Comparison of ENCODE assay signal across 8 mouse cellular contexts in the genomic region with DNA sequence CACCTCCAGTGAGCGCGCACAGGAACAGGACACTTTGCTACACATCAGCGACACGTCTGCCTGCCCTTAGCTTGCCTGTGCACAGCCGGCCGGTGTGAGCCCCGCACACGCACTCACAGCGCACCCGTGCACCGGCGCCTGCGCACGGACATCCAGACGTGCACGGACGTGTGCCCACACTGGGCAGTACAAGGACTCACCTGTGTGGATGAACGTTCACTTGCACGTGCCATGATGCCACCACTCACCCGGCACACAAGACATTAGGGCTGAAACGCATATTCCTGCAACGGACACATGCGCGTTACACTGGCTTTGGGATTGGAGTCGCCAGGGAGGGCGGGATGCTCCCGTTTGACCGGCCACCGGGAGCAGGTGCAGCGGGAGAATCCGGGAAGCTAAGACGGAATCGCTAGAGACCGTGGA. TPM values are rescaled to one million over a fixed set of nuclear protein-coding genes. Genes with fewer than 3 reads are reported as not detected.
DNase-seq lines count a peak whose midpoint lies in the region; ATAC-seq and TF ChIP-seq lines count a peak whose summit lies in the region.

No protein-coding gene starts in this region.

- H3K27me3 ChIP-seq in heart, adult 2 months (ENCODE audit: control insufficient read depth, insufficient read depth, low read length), result no peaks in the 10 kb centered on the region
- H3K27me3 ChIP-seq in CH12.LX (replicated peaks), result no peaks in the 10 kb centered on the region
- H3K27me3 ChIP-seq in embryonic facial prominence, embryonic 10.5 days (replicated peaks; ENCODE audit: low read depth, poor library complexity, severe bottlenecking), result peaks cover 41% of the 10 kb centered on the region
- H3K27me3 ChIP-seq in intestine, embryonic 16.5 days (replicated peaks; ENCODE audit: control insufficient read depth, insufficient read depth, low read length), result peaks cover 5% of the 10 kb centered on the region; the same call in 1 of the 2 replicates
- 0 out of 2 replicates have a peak, but pooled peaks cover 10% of the 10 kb centered on the region for H3K27me3 ChIP-seq in midbrain, postnatal 0 days (ENCODE audit: insufficient read depth, low read length)

- intact Hi-C loops in heart, adult 2 months (cut with DNase I), result loop anchor here (1.0 to 10.0 kb wide), 3 partner anchors 23 to 140 kb away; a partner anchor contains a TSS

- WGBS in heart, adult 2 months, result 1% methylated on average over 34 of the region's 34 CpGs
- under 1% methylated on average over 34 of the region's 34 CpGs for WGBS in embryonic facial prominence, embryonic 10.5 days
- WGBS in intestine, embryonic 16.5 days, result under 1% methylated on average over 34 of the region's 34 CpGs
- WGBS in midbrain, postnatal 0 days, result 1% methylated on average over 34 of the region's 34 CpGs

- TF ChIP-seq CTCF in heart, adult 2 months (IDR thresholded peaks at IDR 0.05), result no peak
- no peak for TF ChIP-seq CTCF in CH12.LX (conservative IDR thresholded peaks at IDR 0.05 in 1 of 2, IDR thresholded peaks at IDR 0.05 in 1 of 2; ENCODE audit: low read depth in 2 of 2, low read length in 2 of 2)
- no peak for TF ChIP-seq CTCF in midbrain, postnatal 0 days (IDR thresholded peaks at IDR 0.05)

- in situ Hi-C loops in CH12.LX (cut with MboI; ENCODE audit: low pct_ligation_motif_present, low pct_unique_long_range_greater_than_20kb, low sequenced_read_pairs), result no loop called here

- no peak for TF ChIP-seq RAD21 in CH12.LX (IDR thresholded peaks at IDR 0.05; ENCODE audit: low read depth, low read length)

- no peaks in the 10 kb centered on the region for H3K9me3 ChIP-seq in CH12.LX (replicated peaks; ENCODE audit: low read length)
- H3K9me3 ChIP-seq in embryonic facial prominence, embryonic 10.5 days, result no peaks in the 10 kb centered on the region
- no peaks in the 10 kb centered on the region for H3K9me3 ChIP-seq in intestine, embryonic 16.5 days (ENCODE audit: control insufficient read depth, low read length)
- no peaks in the 10 kb centered on the region for H3K9me3 ChIP-seq in midbrain, postnatal 0 days (ENCODE audit: low read length)

- TF ChIP-seq POLR2A in heart, adult 2 months (IDR thresholded peaks at IDR 0.05; ENCODE audit: insufficient read depth, low read depth, low read length), result no peak
- TF ChIP-seq POLR2A in CH12.LX (IDR thresholded peaks at IDR 0.05; ENCODE audit: low read depth, low read length), result no peak

- ATAC-seq in intestine, embryonic 16.5 days, result peak; percentile 52
- peak; percentile 48; the same call in 1 of the 2 replicates for ATAC-seq in midbrain, postnatal 0 days (ENCODE audit: low FRiP score)

- H3K4me2 ChIP-seq in CH12.LX (ENCODE audit: insufficient read depth, low read depth, poor library complexity, severe bottlenecking), result peak overlapping the region; percentile 1; the same call in 1 of the 2 replicates
- peak overlapping the region; percentile 98 for H3K4me2 ChIP-seq in intestine, embryonic 16.5 days (ENCODE audit: low read depth, low read length)
- H3K4me2 ChIP-seq in midbrain, postnatal 0 days (ENCODE audit: low read depth, low read length, poor library complexity, severe bottlenecking), result peak overlapping the region; percentile 83

- peak overlapping the region; percentile 37 for H3K9ac ChIP-seq in heart, adult 2 months (ENCODE audit: low read depth, low read length)
- peak overlapping the region; percentile 48 for H3K9ac ChIP-seq in CH12.LX (ENCODE audit: insufficient read depth, low read depth)
- H3K9ac ChIP-seq in intestine, embryonic 16.5 days (ENCODE audit: low read depth, low read length), result peak overlapping the region; percentile 79
- H3K9ac ChIP-seq in midbrain, postnatal 0 days (replicated peaks; ENCODE audit: low read length, poor library complexity, severe bottlenecking), result peak overlapping the region; percentile 52; the same call in 1 of the 2 replicates

- no peaks in the 10 kb centered on the region for H3K36me3 ChIP-seq in heart, adult 2 months (ENCODE audit: control insufficient read depth, insufficient read depth, low read length)
- peaks cover 33 to 40% of the 10 kb centered on the region in 2 experiments for H3K36me3 ChIP-seq in CH12.LX (replicated peaks in 1 of 2; ENCODE audit: control insufficient read depth in 1 of 2, insufficient read depth in 1 of 2, low read length in 1 of 2)
- H3K36me3 ChIP-seq in embryonic facial prominence, embryonic 10.5 days (replicated peaks), result peaks cover 4% of the 10 kb centered on the region
- no peaks in the 10 kb centered on the region for H3K36me3 ChIP-seq in intestine, embryonic 16.5 days (ENCODE audit: control insufficient read depth, insufficient read depth, low read length)
- no peaks in the 10 kb centered on the region for H3K36me3 ChIP-seq in midbrain, postnatal 0 days (ENCODE audit: insufficient read depth, low read length)

- H3K4me3 ChIP-seq in heart, adult 2 months, result peak overlapping the region; percentile 95
- peak overlapping the region; percentile 81 to 96 (median 95) for H3K4me3 ChIP-seq in CH12.LX (replicated peaks in 1 of 3; ENCODE audit: low read depth in 2 of 3, low read length in 2 of 3, poor library complexity in 1 of 3)
- peak overlapping the region; percentile 75 for H3K4me3 ChIP-seq in embryonic facial prominence, embryonic 10.5 days
- H3K4me3 ChIP-seq in intestine, embryonic 16.5 days (ENCODE audit: low read length), result peak overlapping the region; percentile 81
- H3K4me3 ChIP-seq in midbrain, postnatal 0 days (ENCODE audit: low read depth, low read length), result peak overlapping the region; percentile 44

- dilution Hi-C loops in CH12.LX (cut with MboI; ENCODE audit: extremely low pct_ligation_motif_present, extremely low pct_unique_long_range_greater_than_20kb, low sequenced_read_pairs), result no loop called here

- TF ChIP-seq EP300 in heart, adult 2 months (IDR thresholded peaks at IDR 0.05; ENCODE audit: insufficient read depth, low read depth, low read length), result no peak
- no peak for TF ChIP-seq EP300 in CH12.LX (IDR thresholded peaks at IDR 0.05; ENCODE audit: low read length)

- H3K4me1 ChIP-seq in heart, adult 2 months (ENCODE audit: control insufficient read depth, insufficient read depth, low read length), result no peaks in the 10 kb centered on the region; the same call in 1 of the 2 replicates
- H3K4me1 ChIP-seq in CH12.LX (ENCODE audit: control insufficient read depth in 1 of 2, insufficient read depth in 2 of 2), result peaks cover 8 to 37% of the 10 kb centered on the region in 2 experiments
- H3K4me1 ChIP-seq in embryonic facial prominence, embryonic 10.5 days, result peaks cover 42% of the 10 kb centered on the region
- H3K4me1 ChIP-seq in intestine, embryonic 16.5 days (ENCODE audit: control insufficient read depth, insufficient read depth, low read length), result peaks cover 25% of the 10 kb centered on the region
- no peaks in the 10 kb centered on the region for H3K4me1 ChIP-seq in midbrain, postnatal 0 days (ENCODE audit: insufficient read depth, low read length)

- H3K79me2 ChIP-seq in heart, adult 2 months (replicated peaks; ENCODE audit: control insufficient read depth, insufficient read depth, low read length), result no peaks in the 10 kb centered on the region
- peaks cover 6% of the 10 kb centered on the region for H3K79me2 ChIP-seq in CH12.LX (replicated peaks; ENCODE audit: control insufficient read depth, extremely low read depth, insufficient read depth, poor library complexity, severe bottlenecking)

- DNase-seq in heart, adult 2 months, result no peak
- no peak for DNase-seq in heart, postnatal 4 days
- no peak for DNase-seq in CH12.LX (ENCODE audit: extremely low read depth)
- DNase-seq in embryonic facial prominence, embryonic 10.5 days (ENCODE audit: low spot score), result no peak
- DNase-seq in midbrain, postnatal 0 days (ENCODE audit: low spot score), result no peak
- no peak for DNase-seq in frontal cortex, postnatal 36 days (ENCODE audit: low spot score in 2 of 2)
- no peak for DNase-seq in urinary bladder, adult 2 months (ENCODE audit: low spot score)

- peak overlapping the region; percentile 96 for H3K27ac ChIP-seq in heart, adult 2 months
- H3K27ac ChIP-seq in CH12.LX (ENCODE audit: insufficient read depth, low read depth), result peak overlapping the region; percentile 95
- peak overlapping the region; percentile 79 for H3K27ac ChIP-seq in embryonic facial prominence, embryonic 10.5 days (replicated peaks)
- H3K27ac ChIP-seq in intestine, embryonic 16.5 days (ENCODE audit: low read length), result peak overlapping the region; percentile 83
- no peak overlapping the region for H3K27ac ChIP-seq in midbrain, postnatal 0 days (ENCODE audit: low read depth, low read length)

RNA-seq across cellular contexts. Expression of a gene that starts 0.8 kb away (rescaled TPM):
- total RNA-seq in heart, adult 2 months (2021), result 10 to 100 TPM; 18.3 to 20.4 TPM
- 22.1 and 22.6 TPM in 2 replicates for polyA plus RNA-seq in heart, adult 2 months (2012; rRNA removed)
- 10 to 100 TPM; 15.1 to 15.2 TPM for total RNA-seq in heart, postnatal 4 days (2021)
- 45.0 and 64.8 TPM in 2 replicates for total RNA-seq in CH12.LX (2012; rRNA removed)
- total RNA-seq in CH12.LX (2014; rRNA removed), result 37.1 and 44.3 TPM in 2 replicates
- 67.5 and 71.7 TPM in 2 replicates for polyA plus RNA-seq in CH12.LX (2012; ENCODE audit: insufficient read length, low read depth)
- polyA plus RNA-seq in embryonic facial prominence, embryonic 10.5 days (2016; fragmentation: Nextera tagmentation; extraction: Ambion mirVana), result 5.6 and 5.7 TPM in 2 replicates
- 9.1 and 9.8 TPM in 2 replicates for polyA plus RNA-seq in intestine, embryonic 16.5 days (2015; fragmentation: Nextera tagmentation; extraction: Ambion mirVana)
- total RNA-seq in midbrain, postnatal 0 days (2014; rRNA removed), result 3.1 and 4.5 TPM in 2 replicates
- polyA plus RNA-seq in midbrain, postnatal 0 days (2015; fragmentation: Nextera tagmentation; extraction: Ambion mirVana), result 2.3 and 2.4 TPM in 2 replicates
- 23.0 and 24.7 TPM in 2 replicates for polyA plus RNA-seq in urinary bladder, adult 2 months (2012; rRNA removed)

RNA-seq across cellular contexts. Expression of a gene that starts 22.0 kb away (rescaled TPM):
- total RNA-seq in heart, adult 2 months (2021), result under 1 TPM; 0.60 to 0.80 TPM
- 1.4 and 1.6 TPM in 2 replicates for polyA plus RNA-seq in heart, adult 2 months (2012; rRNA removed)
- 1 to 10 TPM; 1.7 to 2.1 TPM for total RNA-seq in heart, postnatal 4 days (2021)
- total RNA-seq in CH12.LX (2012; rRNA removed), result 1.3 and 2.2 TPM in 2 replicates
- total RNA-seq in CH12.LX (2014; rRNA removed), result 0.39 and 0.70 TPM in 2 replicates
- polyA plus RNA-seq in CH12.LX (2012; ENCODE audit: insufficient read length, low read depth), result 20.1 and 20.6 TPM in 2 replicates
- polyA plus RNA-seq in embryonic facial prominence, embryonic 10.5 days (2016; fragmentation: Nextera tagmentation; extraction: Ambion mirVana), result 2.5 and 3.5 TPM in 2 replicates
- 13.2 and 13.6 TPM in 2 replicates for polyA plus RNA-seq in intestine, embryonic 16.5 days (2015; fragmentation: Nextera tagmentation; extraction: Ambion mirVana)
- 471 and 481 TPM in 2 replicates for total RNA-seq in midbrain, postnatal 0 days (2014; rRNA removed)
- polyA plus RNA-seq in midbrain, postnatal 0 days (2015; fragmentation: Nextera tagmentation; extraction: Ambion mirVana), result 179 and 185 TPM in 2 replicates
- polyA plus RNA-seq in urinary bladder, adult 2 months (2012; rRNA removed), result 156 and 191 TPM in 2 replicates

RNA-seq across cellular contexts. Expression of a gene that starts 23.1 kb away (rescaled TPM):
- 1 to 10 TPM; 5.3 TPM for total RNA-seq in heart, adult 2 months (2021)
- 5.3 and 8.0 TPM in 2 replicates for polyA plus RNA-seq in heart, adult 2 months (2012; rRNA removed)
- 1 to 10 TPM; 5.5 to 7.2 TPM for total RNA-seq in heart, postnatal 4 days (2021)
- total RNA-seq in CH12.LX (2012; rRNA removed), result 9.9 and 10.4 TPM in 2 replicates
- 6.8 and 9.4 TPM in 2 replicates for total RNA-seq in CH12.LX (2014; rRNA removed)
- polyA plus RNA-seq in CH12.LX (2012; ENCODE audit: insufficient read length, low read depth), result 7.3 and 7.6 TPM in 2 replicates
- polyA plus RNA-seq in embryonic facial prominence, embryonic 10.5 days (2016; fragmentation: Nextera tagmentation; extraction: Ambion mirVana), result 17.1 and 17.2 TPM in 2 replicates
- 17.3 and 18.9 TPM in 2 replicates for polyA plus RNA-seq in intestine, embryonic 16.5 days (2015; fragmentation: Nextera tagmentation; extraction: Ambion mirVana)
- 48.3 and 57.8 TPM in 2 replicates for total RNA-seq in midbrain, postnatal 0 days (2014; rRNA removed)
- 55.2 and 56.8 TPM in 2 replicates for polyA plus RNA-seq in midbrain, postnatal 0 days (2015; fragmentation: Nextera tagmentation; extraction: Ambion mirVana)
- polyA plus RNA-seq in urinary bladder, adult 2 months (2012; rRNA removed), result 11.0 and 11.7 TPM in 2 replicates

RNA-seq across cellular contexts. Expression of a gene that starts 33.6 kb away (rescaled TPM):
- 10 to 100 TPM; 79.8 to 91.3 TPM for total RNA-seq in heart, adult 2 months (2021)
- polyA plus RNA-seq in heart, adult 2 months (2012; rRNA removed), result 58.7 and 73.5 TPM in 2 replicates
- total RNA-seq in heart, postnatal 4 days (2021), result 100 to 1,000 TPM in 1 of 2 experiments, 10 to 100 TPM in 1; 98.8 to 108 TPM
- total RNA-seq in CH12.LX (2012; rRNA removed) (95.1 and 102 TPM in 2 replicates), CH12.LX (2014; rRNA removed) (117 and 120 TPM in 2 replicates)
- polyA plus RNA-seq in CH12.LX (2012; ENCODE audit: insufficient read length, low read depth), result 94.4 and 123 TPM in 2 replicates
- 204 and 208 TPM in 2 replicates for polyA plus RNA-seq in embryonic facial prominence, embryonic 10.5 days (2016; fragmentation: Nextera tagmentation; extraction: Ambion mirVana)
- 127 and 132 TPM in 2 replicates for polyA plus RNA-seq in intestine, embryonic 16.5 days (2015; fragmentation: Nextera tagmentation; extraction: Ambion mirVana)
- 157 and 177 TPM in 2 replicates for total RNA-seq in midbrain, postnatal 0 days (2014; rRNA removed)
- 314 and 337 TPM in 2 replicates for polyA plus RNA-seq in midbrain, postnatal 0 days (2015; fragmentation: Nextera tagmentation; extraction: Ambion mirVana)
- 114 and 120 TPM in 2 replicates for polyA plus RNA-seq in urinary bladder, adult 2 months (2012; rRNA removed)

RNA-seq across cellular contexts. Expression of a gene that starts 36.0 kb away (rescaled TPM):
- 1 to 10 TPM; 2.6 to 3.1 TPM for total RNA-seq in heart, adult 2 months (2021)
- polyA plus RNA-seq in heart, adult 2 months (2012; rRNA removed), result 3.2 and 4.5 TPM in 2 replicates
- 1 to 10 TPM; 3.1 to 4.2 TPM for total RNA-seq in heart, postnatal 4 days (2021)
- 4.9 and 7.6 TPM in 2 replicates for total RNA-seq in CH12.LX (2012; rRNA removed)
- 2.8 and 3.1 TPM in 2 replicates for total RNA-seq in CH12.LX (2014; rRNA removed)
- 13.2 and 15.9 TPM in 2 replicates for polyA plus RNA-seq in CH12.LX (2012; ENCODE audit: insufficient read length, low read depth)
- polyA plus RNA-seq in embryonic facial prominence, embryonic 10.5 days (2016; fragmentation: Nextera tagmentation; extraction: Ambion mirVana), result 8.0 and 8.4 TPM in 2 replicates
- 16.2 and 16.3 TPM in 2 replicates for polyA plus RNA-seq in intestine, embryonic 16.5 days (2015; fragmentation: Nextera tagmentation; extraction: Ambion mirVana)
- 7.2 and 19.2 TPM in 2 replicates for total RNA-seq in midbrain, postnatal 0 days (2014; rRNA removed)
- 10.6 and 11.4 TPM in 2 replicates for polyA plus RNA-seq in midbrain, postnatal 0 days (2015; fragmentation: Nextera tagmentation; extraction: Ambion mirVana)
- 4.8 and 5.2 TPM in 2 replicates for polyA plus RNA-seq in urinary bladder, adult 2 months (2012; rRNA removed)

Comparison
In these comparisons a context has a peak if more than half of its experiments do, and no peak if none do; other contexts are left out.
1. H3K4me3 ChIP-seq: peak in every context shown above with its lines; median percentile 95 in heart, adult 2 months; 95 in CH12.LX; 81 in intestine, embryonic 16.5 days; 75 in embryonic facial prominence, embryonic 10.5 days; 44 in midbrain, postnatal 0 days.
2. H3K4me2 ChIP-seq: peak in every context shown above with its lines; median percentile 98 in intestine, embryonic 16.5 days; 83 in midbrain, postnatal 0 days; 1 in CH12.LX.